Mouse (Mus musculus) MN1 (cell line): ENCODE measurements around the gene Tctn1.

ENCODE experiments used
- DNase-seq: peaks from one replicate; pipeline ENCODE4 v3.0.0-alpha.2; 2016; ENCODE audit warnings: low spot score

Tctn1 gene

GRCm38 (mm10) chr5:122246547-122247167, 17.6 kb downstream of the Tctn1 start:
- no peak for DNase-seq

- no peak for DNase-seq
Observed at GRCm38 (mm10) chr5:122245186-122245585, 19.1 kb downstream of the Tctn1 start.

GRCm38 (mm10) chr5:122243781-122244523, 20.3 kb downstream of the Tctn1 start:
- no peak for DNase-seq

GRCm38 (mm10) chr5:122242521-122243123, 21.6 kb downstream of the Tctn1 start:
- no peak for DNase-seq

- no peak for DNase-seq
Observed at GRCm38 (mm10) chr5:122240989-122241388, 23.3 kb downstream of the Tctn1 start.

- no peak for DNase-seq
Observed at GRCm38 (mm10) chr5:122240521-122240920, 23.7 kb downstream of the Tctn1 start.

- DNase-seq: no peak
Observed at GRCm38 (mm10) chr5:122239618-122240017, 24.6 kb downstream of the Tctn1 start.

GRCm38 (mm10) chr5:122237200-122237599, 27.1 kb downstream of the Tctn1 start:
- DNase-seq: no peak

GRCm38 (mm10) chr5:122235196-122235836, 28.9 kb downstream of the Tctn1 start:
- no peak for DNase-seq

- DNase-seq: no peak
Observed at GRCm38 (mm10) chr5:122234319-122235195, 29.7 kb downstream of the Tctn1 start.

GRCm38 (mm10) chr5:122233695-122234094, 30.6 kb downstream of the Tctn1 start:
- DNase-seq: no peak

- DNase-seq: no peak
Observed at GRCm38 (mm10) chr5:122233077-122233581, 31.1 kb downstream of the Tctn1 start.

GRCm38 (mm10) chr5:122232004-122232403, 32.3 kb downstream of the Tctn1 start:
- no peak for DNase-seq

- no peak for DNase-seq
Observed at GRCm38 (mm10) chr5:122231431-122231830, 32.8 kb downstream of the Tctn1 start.

- no peak for DNase-seq
Observed at GRCm38 (mm10) chr5:122230816-122231215, 33.4 kb downstream of the Tctn1 start.

- no peak for DNase-seq
Observed at GRCm38 (mm10) chr5:122228772-122229171, 35.5 kb downstream of the Tctn1 start.

- no peak for DNase-seq
Observed at GRCm38 (mm10) chr5:122228271-122228765, 35.9 kb downstream of the Tctn1 start.

- no peak for DNase-seq
Observed at GRCm38 (mm10) chr5:122224291-122224690, 40.0 kb downstream of the Tctn1 start.

GRCm38 (mm10) chr5:122221085-122221484, 43.2 kb downstream of the Tctn1 start:
- no peak for DNase-seq

- DNase-seq: no peak
Observed at GRCm38 (mm10) chr5:122219655-122220629, 44.3 kb downstream of the Tctn1 start.
